Mouse (Mus musculus): ENCODE measurements around the gene Il4. TPM values are rescaled to one million over a fixed set of nuclear protein-coding genes. Genes with fewer than 3 reads are reported as not detected.

The Il4 gene
- total RNA-seq, 2 experiments from 2014 or later: not detected

- intact Hi-C loops (cut with DNase I): no loop called here
- no peak for DNase-seq
Observed at GRCm38 (mm10) chr11:53626802-53627373, 8.4 kb upstream of the Il4 start.

GRCm38 (mm10) chr11:53624124-53624523 lies 5.7 kb upstream of the Il4 start:
- DNase-seq: no peak
- intact Hi-C loops (cut with DNase I): no loop called here

- intact Hi-C loops (cut with DNase I): no loop called here
- DNase-seq: no peak
Observed at GRCm38 (mm10) chr11:53623573-53623972, 5.1 kb upstream of the Il4 start.

GRCm38 (mm10) chr11:53622440-53622806 lies 4.0 kb upstream of the Il4 start:
- no peak for DNase-seq
- intact Hi-C loops (cut with DNase I): no loop called here

- no peak for DNase-seq
- intact Hi-C loops (cut with DNase I): no loop called here
Observed at GRCm38 (mm10) chr11:53621582-53622439, 3.3 kb upstream of the Il4 start.

- intact Hi-C loops (cut with DNase I): no loop called here
- no peak for DNase-seq
Observed at GRCm38 (mm10) chr11:53620094-53620493, 1.6 kb upstream of the Il4 start.

- intact Hi-C loops (cut with DNase I): no loop called here
- no peak for DNase-seq
Observed at GRCm38 (mm10) chr11:53619428-53619827, 959 bp upstream of the Il4 start.

- no peak for DNase-seq
- intact Hi-C loops (cut with DNase I): no loop called here
Observed at GRCm38 (mm10) chr11:53617562-53618109, 833 bp downstream of the Il4 start.

- DNase-seq: no peak
- intact Hi-C loops (cut with DNase I): no loop called here
Observed at GRCm38 (mm10) chr11:53616748-53617558, 1.5 kb downstream of the Il4 start.

- DNase-seq: no peak
- intact Hi-C loops (cut with DNase I): no loop called here
Observed at GRCm38 (mm10) chr11:53615575-53615974, 2.9 kb downstream of the Il4 start.

GRCm38 (mm10) chr11:53615172-53615571 lies 3.3 kb downstream of the Il4 start:
- DNase-seq: no peak
- intact Hi-C loops (cut with DNase I): no loop called here

- no peak for DNase-seq
- intact Hi-C loops (cut with DNase I): no loop called here
Observed at GRCm38 (mm10) chr11:53609672-53610071, 8.8 kb downstream of the Il4 start.

- DNase-seq: no peak
- intact Hi-C loops (cut with DNase I): no loop called here
Observed at GRCm38 (mm10) chr11:53609231-53609630, 9.2 kb downstream of the Il4 start.

GRCm38 (mm10) chr11:53605609-53606008 lies 12.9 kb downstream of the Il4 start:
- no peak for DNase-seq
- intact Hi-C loops (cut with DNase I): no loop called here

- no peak for DNase-seq
- intact Hi-C loops (cut with DNase I): no loop called here
Observed at GRCm38 (mm10) chr11:53604983-53605382, 13.5 kb downstream of the Il4 start.

- intact Hi-C loops (cut with DNase I): no loop called here
- DNase-seq: no peak
Observed at GRCm38 (mm10) chr11:53591116-53591515, 27.4 kb downstream of the Il4 start.

GRCm38 (mm10) chr11:53590368-53590768 lies 28.1 kb downstream of the Il4 start:
- no peak for DNase-seq
- intact Hi-C loops (cut with DNase I): no loop called here

GRCm38 (mm10) chr11:53588279-53588678 lies 30.2 kb downstream of the Il4 start:
- intact Hi-C loops (cut with DNase I): no loop called here
- DNase-seq: no peak

GRCm38 (mm10) chr11:53585510-53585909 lies 33.0 kb downstream of the Il4 start:
- DNase-seq: no peak
- intact Hi-C loops (cut with DNase I): no loop called here

GRCm38 (mm10) chr11:53584849-53585248 lies 33.6 kb downstream of the Il4 start:
- DNase-seq: no peak
- intact Hi-C loops (cut with DNase I): no loop called here

- intact Hi-C loops (cut with DNase I): no loop called here
Observed at GRCm38 (mm10) chr11:53583151-53583550, 35.3 kb downstream of the Il4 start.

More at GRCm38 (mm10) chr11:53583151-53583550, 35.3 kb downstream of the Il4 start:
- DNase-seq: no peak
